Mouse (Mus musculus) C2C12 (cell line): ENCODE data around the gene Wbp4.

Experiments
- CTCF ChIP-seq: IDR thresholded peaks from one replicate; pipeline ENCODE4 v1.5.1; 2011; ENCODE audit not compliant: control insufficient read depth, insufficient read depth, insufficient read length
- MAX ChIP-seq: IDR thresholded peaks from one replicate; pipeline ENCODE4 v1.6.1; 2011; ENCODE audit warnings: mild to moderate bottlenecking, control low read depth
- USF1 ChIP-seq: IDR thresholded peaks from one replicate; pipeline ENCODE4 v1.6.1; 2011; ENCODE audit warnings: low read depth, mild to moderate bottlenecking, control low read depth, moderate library complexity

DNA sequence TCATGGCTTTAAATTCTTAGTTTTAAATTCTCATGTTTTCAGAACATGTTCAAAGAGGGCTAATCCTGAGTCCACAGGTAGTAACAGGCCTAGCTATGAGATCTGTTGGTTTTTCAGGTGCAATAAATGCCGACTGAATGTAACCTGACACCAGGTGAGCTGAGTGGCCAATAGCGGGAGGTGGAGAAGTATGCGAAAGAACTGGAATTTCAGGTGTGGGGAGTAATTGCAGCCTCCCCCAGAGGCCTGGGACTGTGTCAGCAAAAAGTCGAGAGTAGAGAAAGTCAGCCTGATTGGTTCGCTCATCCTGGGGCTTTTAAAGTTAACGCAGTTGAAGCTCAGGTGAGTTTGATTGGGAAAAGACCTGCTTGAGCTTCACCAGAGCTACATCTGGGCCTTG is 46.4 kb upstream of the Wbp4 start:
- TF ChIP-seq CTCF, result no peak
- no peak for TF ChIP-seq USF1
- TF ChIP-seq MAX, result no peak
